Mouse (Mus musculus): ENCODE data around the gene Tk2. TPM values are rescaled to one million over a fixed set of nuclear protein-coding genes. Genes with fewer than 3 reads are reported as not detected.
"Not testable (repeated sequence)": the region's sequence is repeated elsewhere in the genome, so short reads cannot be mapped to it uniquely, and the experiment has no call there.

Gene Tk2
- polyA plus RNA-seq (2012; rRNA removed), result 8.8 and 9.0 TPM in 2 replicates

- under 1% methylated on average over 28 of the region's 28 CpGs for WGBS
- no peak for DNase-seq (ENCODE audit: low read depth, low spot score)
These were observed at the start of gene Tk2 for GRCm38 (mm10) chr8:104248276-104248675. Tk2 (minus strand) TSS chr8:104248558.

- no peak for DNase-seq (ENCODE audit: low read depth, low spot score)
- WGBS, result 71% methylated on average over 1 of the region's 1 CpGs
These were observed 46.0 kb upstream of the Tk2 start for GRCm38 (mm10) chr8:104294396-104294795.

GRCm38 (mm10) chr8:104293081-104293480, 44.7 kb upstream of the Tk2 start, which contains the start of gene Cmtm2a:
Cmtm2a (minus strand) TSS chr8:104293181.
- WGBS, result 87% methylated on average over 12 of the region's 12 CpGs
- DNase-seq (ENCODE audit: low read depth, low spot score), result not testable (repeated sequence)

GRCm38 (mm10) chr8:104268937-104269440, 20.6 kb upstream of the Tk2 start:
- DNase-seq (ENCODE audit: low read depth, low spot score), result no peak
- WGBS, result 75% methylated on average over 6 of the region's 6 CpGs

- no peak for DNase-seq (ENCODE audit: low read depth, low spot score)
These were observed 20.0 kb upstream of the Tk2 start for GRCm38 (mm10) chr8:104268368-104268767.

GRCm38 (mm10) chr8:104264271-104264935, 16.0 kb upstream of the Tk2 start:
- WGBS, result 97% methylated on average over 22 of the region's 22 CpGs

GRCm38 (mm10) chr8:104261802-104262201, 13.4 kb upstream of the Tk2 start:
- DNase-seq (ENCODE audit: low read depth, low spot score), result not testable (repeated sequence)
- 93% methylated on average over 5 of the region's 5 CpGs for WGBS

More at GRCm38 (mm10) chr8:104264271-104264935, 16.0 kb upstream of the Tk2 start:
- not testable (repeated sequence) for DNase-seq (ENCODE audit: low read depth, low spot score)

GRCm38 (mm10) chr8:104253016-104253415, 4.7 kb upstream of the Tk2 start:
- WGBS, result 91% methylated on average over 3 of the region's 3 CpGs
- DNase-seq (ENCODE audit: low read depth, low spot score), result no peak

- DNase-seq (ENCODE audit: low read depth, low spot score), result no peak
- under 1% methylated on average over 7 of the region's 7 CpGs for WGBS
These were observed 3.1 kb upstream of the Tk2 start for GRCm38 (mm10) chr8:104251461-104251860.

GRCm38 (mm10) chr8:104250439-104251367, 2.3 kb upstream of the Tk2 start, which contains the start of gene Cklf:
Cklf (plus strand) TSS chr8:104250861.
- WGBS, result 4% methylated on average over 41 of the region's 41 CpGs
- DNase-seq (ENCODE audit: low read depth, low spot score), result peak; percentile 70

- DNase-seq (ENCODE audit: low read depth, low spot score), result no peak
These were observed 1.2 kb upstream of the Tk2 start for GRCm38 (mm10) chr8:104249442-104249996.

GRCm38 (mm10) chr8:104247908-104248275, 466 bp downstream of the Tk2 start:
- no peak for DNase-seq (ENCODE audit: low read depth, low spot score)
- WGBS, result 3% methylated on average over 11 of the region's 11 CpGs

More at GRCm38 (mm10) chr8:104249442-104249996, 1.2 kb upstream of the Tk2 start:
- 85% methylated on average over 7 of the region's 7 CpGs for WGBS

- WGBS, result 44% methylated on average over 22 of the region's 22 CpGs
These were observed 1.1 kb downstream of the Tk2 start for GRCm38 (mm10) chr8:104247054-104247907.

GRCm38 (mm10) chr8:104246621-104247020, 1.7 kb downstream of the Tk2 start:
- 81% methylated on average over 4 of the region's 4 CpGs for WGBS
- no peak for DNase-seq (ENCODE audit: low read depth, low spot score)

More at GRCm38 (mm10) chr8:104247054-104247907, 1.1 kb downstream of the Tk2 start:
- no peak for DNase-seq (ENCODE audit: low read depth, low spot score)

- WGBS, result 58% methylated on average over 12 of the region's 12 CpGs
- no peak for DNase-seq (ENCODE audit: low read depth, low spot score)
These were observed 6.2 kb downstream of the Tk2 start for GRCm38 (mm10) chr8:104242038-104242644.

GRCm38 (mm10) chr8:104239418-104239861, 8.9 kb downstream of the Tk2 start:
- 77% methylated on average over 10 of the region's 10 CpGs for WGBS
- no peak for DNase-seq (ENCODE audit: low read depth, low spot score)

- DNase-seq (ENCODE audit: low read depth, low spot score), result no peak
- 71% methylated on average over 6 of the region's 6 CpGs for WGBS
These were observed 13.8 kb downstream of the Tk2 start for GRCm38 (mm10) chr8:104234573-104234972.

- DNase-seq (ENCODE audit: low read depth, low spot score), result no peak
- WGBS, result 88% methylated on average over 5 of the region's 5 CpGs
These were observed 15.4 kb downstream of the Tk2 start for GRCm38 (mm10) chr8:104232919-104233318.

GRCm38 (mm10) chr8:104232039-104232438, 16.3 kb downstream of the Tk2 start:
- no peak for DNase-seq (ENCODE audit: low read depth, low spot score)
- 98% methylated on average over 4 of the region's 4 CpGs for WGBS
